Mouse (Mus musculus): Measurements from ENCODE around the gene Adssl1. TPM values are rescaled to one million over a fixed set of nuclear protein-coding genes. Genes with fewer than 3 reads are reported as not detected.

Gene Adssl1
- polyA plus RNA-seq, 1 experiment from 2014 or later = 13.4 TPM

GRCm38 (mm10) chr12:112644855-112645506 lies 25.1 kb downstream of the Adssl1 start:
- Histone ChIP-seq H3K36me3 (ENCODE audit: insufficient read depth, low read length) (peaks cover 16% of the 10 kb centered on the region; the same call in 1 of the 2 replicates), H3K4me2 (ENCODE audit: low read length) (peak overlapping the region; percentile 92), H3K4me3 (replicated peaks; ENCODE audit: low read depth, low read length) (peak overlapping the region; percentile 75), H3K9me3 (replicated peaks; ENCODE audit: low read length) (no peaks in the 10 kb centered on the region), H3K9ac (ENCODE audit: low read depth, low read length) (peak overlapping the region; percentile 81), H3K27me3 (ENCODE audit: insufficient read depth, low read length) (no peaks in the 10 kb centered on the region), H3K27ac (peak overlapping the region; percentile 90), H3K4me1 (replicated peaks; ENCODE audit: insufficient read depth, low read length) (no peaks in the 10 kb centered on the region; the same call in 1 of the 2 replicates)
- TF ChIP-seq CTCF (IDR thresholded peaks at IDR 0.05; ENCODE audit: low read depth) = no peak
- ATAC-seq (replicated peaks; ENCODE audit: low FRiP score, low read depth) = no peak; the same call in none of the 2 replicates
- under 1% methylated on average over 75 of the region's 75 CpGs for WGBS
- DNase-seq (ENCODE audit: low spot score) = peak; percentile 68

- ATAC-seq (replicated peaks; ENCODE audit: low FRiP score, low read depth) (no peak), DNase-seq (ENCODE audit: low spot score) (no peak)
- Histone ChIP-seq H3K9me3 (replicated peaks; ENCODE audit: low read length) (no peaks in the 10 kb centered on the region), H3K27me3 (ENCODE audit: insufficient read depth, low read length) (no peaks in the 10 kb centered on the region), H3K4me1 (replicated peaks; ENCODE audit: insufficient read depth, low read length) (no peaks in the 10 kb centered on the region; the same call in 1 of the 2 replicates), H3K27ac (0 out of 2 replicates have a peak overlapping the region, but pooled peaks have one; percentile 90), H3K9ac (ENCODE audit: low read depth, low read length) (peak overlapping the region; percentile 28; the same call in 1 of the 2 replicates), H3K36me3 (ENCODE audit: insufficient read depth, low read length) (peaks cover 21% of the 10 kb centered on the region; the same call in 1 of the 2 replicates), H3K4me2 (ENCODE audit: low read length) (peak overlapping the region; percentile 92), H3K4me3 (replicated peaks; ENCODE audit: low read depth, low read length) (peak overlapping the region; percentile 75)
- no peak for TF ChIP-seq CTCF (IDR thresholded peaks at IDR 0.05; ENCODE audit: low read depth)
- WGBS = 30% methylated on average over 6 of the region's 6 CpGs
Observed at GRCm38 (mm10) chr12:112646139-112646538, 26.3 kb downstream of the Adssl1 start.

GRCm38 (mm10) chr12:112648081-112648480 lies 28.2 kb downstream of the Adssl1 start:
- DNase-seq (ENCODE audit: low spot score) (no peak), ATAC-seq (replicated peaks; ENCODE audit: low FRiP score, low read depth) (no peak)
- Histone ChIP-seq H3K27me3 (ENCODE audit: insufficient read depth, low read length) (no peaks in the 10 kb centered on the region), H3K9ac (ENCODE audit: low read depth, low read length) (no peak overlapping the region), H3K4me3 (replicated peaks; ENCODE audit: low read depth, low read length) (no peak overlapping the region), H3K9me3 (replicated peaks; ENCODE audit: low read length) (no peaks in the 10 kb centered on the region), H3K4me1 (replicated peaks; ENCODE audit: insufficient read depth, low read length) (no peaks in the 10 kb centered on the region; the same call in 1 of the 2 replicates), H3K27ac (no peak overlapping the region), H3K4me2 (ENCODE audit: low read length) (no peak overlapping the region), H3K36me3 (ENCODE audit: insufficient read depth, low read length) (peaks cover 33% of the 10 kb centered on the region; the same call in 1 of the 2 replicates)
- 93% methylated on average over 5 of the region's 5 CpGs for WGBS
- TF ChIP-seq CTCF (IDR thresholded peaks at IDR 0.05; ENCODE audit: low read depth) = no peak

- Histone ChIP-seq H3K9ac (ENCODE audit: low read depth, low read length) (no peak overlapping the region), H3K4me3 (replicated peaks; ENCODE audit: low read depth, low read length) (no peak overlapping the region), H3K4me2 (ENCODE audit: low read length) (no peak overlapping the region), H3K4me1 (replicated peaks; ENCODE audit: insufficient read depth, low read length) (no peaks in the 10 kb centered on the region), H3K36me3 (ENCODE audit: insufficient read depth, low read length) (peaks cover 65% of the 10 kb centered on the region), H3K27ac (no peak overlapping the region), H3K27me3 (ENCODE audit: insufficient read depth, low read length) (no peaks in the 10 kb centered on the region), H3K9me3 (replicated peaks; ENCODE audit: low read length) (no peaks in the 10 kb centered on the region)
- ATAC-seq (replicated peaks; ENCODE audit: low FRiP score, low read depth) (no peak), DNase-seq (ENCODE audit: low spot score) (no peak)
- no peak for TF ChIP-seq CTCF (IDR thresholded peaks at IDR 0.05; ENCODE audit: low read depth)
- 75% methylated on average over 5 of the region's 5 CpGs for WGBS
Observed at GRCm38 (mm10) chr12:112651778-112652439, 32.1 kb downstream of the Adssl1 start.

- TF ChIP-seq CTCF (IDR thresholded peaks at IDR 0.05; ENCODE audit: low read depth) = peak; percentile 97
- no peaks in the 10 kb centered on the region for H3K9me3 ChIP-seq (replicated peaks; ENCODE audit: low read length)
- no peak overlapping the region for H3K4me3 ChIP-seq (replicated peaks; ENCODE audit: low read depth, low read length)
- no peaks in the 10 kb centered on the region for H3K27me3 ChIP-seq (ENCODE audit: insufficient read depth, low read length)
- no peak overlapping the region for H3K9ac ChIP-seq (ENCODE audit: low read depth, low read length)
- 36% methylated on average over 7 of the region's 7 CpGs for WGBS
- peaks cover 77% of the 10 kb centered on the region for H3K36me3 ChIP-seq (ENCODE audit: insufficient read depth, low read length)
- ATAC-seq (replicated peaks; ENCODE audit: low FRiP score, low read depth) (peak; percentile 57), DNase-seq (ENCODE audit: low spot score) (peak; percentile 91)
- no peaks in the 10 kb centered on the region for H3K4me1 ChIP-seq (replicated peaks; ENCODE audit: insufficient read depth, low read length)
- H3K27ac ChIP-seq = no peak overlapping the region
- H3K4me2 ChIP-seq (ENCODE audit: low read length) = no peak overlapping the region
Observed at GRCm38 (mm10) chr12:112653157-112653824, 33.4 kb downstream of the Adssl1 start.

- no peaks in the 10 kb centered on the region for H3K9me3 ChIP-seq (replicated peaks; ENCODE audit: low read length)
- DNase-seq (ENCODE audit: low spot score) = no peak
- 78% methylated on average over 5 of the region's 5 CpGs for WGBS
- ATAC-seq (replicated peaks; ENCODE audit: low FRiP score, low read depth) = no peak
- H3K36me3 ChIP-seq (ENCODE audit: insufficient read depth, low read length) = peaks cover 77% of the 10 kb centered on the region
- H3K27ac ChIP-seq = 0 out of 2 replicates have a peak overlapping the region, but pooled peaks have one; percentile 26
- no peak overlapping the region for H3K4me2 ChIP-seq (ENCODE audit: low read length)
- TF ChIP-seq CTCF (IDR thresholded peaks at IDR 0.05; ENCODE audit: low read depth) = no peak
- H3K9ac ChIP-seq (ENCODE audit: low read depth, low read length) = no peak overlapping the region
- no peaks in the 10 kb centered on the region for H3K27me3 ChIP-seq (ENCODE audit: insufficient read depth, low read length)
- no peaks in the 10 kb centered on the region for H3K4me1 ChIP-seq (replicated peaks; ENCODE audit: insufficient read depth, low read length)
- no peak overlapping the region for H3K4me3 ChIP-seq (replicated peaks; ENCODE audit: low read depth, low read length)
Observed at GRCm38 (mm10) chr12:112654076-112654475, 34.2 kb downstream of the Adssl1 start.

Data from kidney, postnatal 0 days (tissue).